Mouse (Mus musculus) cerebellum, adult 11 months (tissue): ENCODE results near the gene Ube2n.
A peak's percentile ranks its signal among the peaks of the same experiment; 100 is the strongest.

ENCODE experiments used
- DNase-seq: peaks from one replicate; pipeline ENCODE4 v3.0.0; 2022

Ube2n gene

GRCm38 (mm10) chr10:95514656-95515292 is at the start of gene Ube2n:
Gene Ube2n, plus strand, starts transcription at chr10:95515145.
- peak; percentile 98 for DNase-seq

- no peak for DNase-seq
Measured at GRCm38 (mm10) chr10:95465485-95465896, 49.5 kb upstream of the Ube2n start.

GRCm38 (mm10) chr10:95468894-95469293 is 46.1 kb upstream of the Ube2n start:
- DNase-seq = no peak

GRCm38 (mm10) chr10:95471186-95471585 is 43.8 kb upstream of the Ube2n start:
- DNase-seq = no peak

- DNase-seq = no peak
Measured at GRCm38 (mm10) chr10:95471889-95472547, 42.9 kb upstream of the Ube2n start.

- DNase-seq = peak; percentile 64
Measured at GRCm38 (mm10) chr10:95475923-95476322, 39.0 kb upstream of the Ube2n start.

- no peak for DNase-seq
Measured at GRCm38 (mm10) chr10:95477516-95477915, 37.4 kb upstream of the Ube2n start.

- no peak for DNase-seq
Measured at GRCm38 (mm10) chr10:95489653-95490052, 25.3 kb upstream of the Ube2n start.

GRCm38 (mm10) chr10:95494268-95494667 is 20.7 kb upstream of the Ube2n start:
- no peak for DNase-seq

GRCm38 (mm10) chr10:95501033-95501432 is 13.9 kb upstream of the Ube2n start:
- DNase-seq = no peak

GRCm38 (mm10) chr10:95501463-95502081 is 13.4 kb upstream of the Ube2n start, which contains the start of gene Mrpl42:
Gene Mrpl42, minus strand, starts transcription at chr10:95501940.
- DNase-seq = peak; percentile 80

GRCm38 (mm10) chr10:95503443-95504235 is 11.3 kb upstream of the Ube2n start:
- no peak for DNase-seq

GRCm38 (mm10) chr10:95504341-95504740 is 10.6 kb upstream of the Ube2n start:
- no peak for DNase-seq

- no peak for DNase-seq
Measured at GRCm38 (mm10) chr10:95508126-95508525, 6.8 kb upstream of the Ube2n start.

GRCm38 (mm10) chr10:95508793-95509192 is 6.2 kb upstream of the Ube2n start:
- DNase-seq = no peak

- no peak for DNase-seq
Measured at GRCm38 (mm10) chr10:95509263-95509662, 5.7 kb upstream of the Ube2n start.

GRCm38 (mm10) chr10:95512635-95513034 is 2.3 kb upstream of the Ube2n start:
- DNase-seq = no peak

- no peak for DNase-seq
Measured at GRCm38 (mm10) chr10:95513768-95514556, 983 bp upstream of the Ube2n start.

GRCm38 (mm10) chr10:95515293-95515931 is 467 bp downstream of the Ube2n start:
- DNase-seq = peak; percentile 66

- DNase-seq = no peak
Measured at GRCm38 (mm10) chr10:95517656-95518055, 2.7 kb downstream of the Ube2n start.

- no peak for DNase-seq
Measured at GRCm38 (mm10) chr10:95525037-95525675, 10.2 kb downstream of the Ube2n start.
